In genomic region chr13:98825574-98825973, GRCm38 (mm10) we compare ENCODE assay signal across 22 mouse cellular contexts. TPM values are rescaled to one million over a fixed set of nuclear protein-coding genes. Genes with fewer than 3 reads are reported as not detected.
A peak's percentile ranks its signal among the peaks of the same experiment; 100 is the strongest.
DNase-seq lines count a peak whose midpoint lies in the region; ATAC-seq lines count a peak whose summit lies in the region.
"Had no signal": no experiment of that assay in that cellular context is flagged by ENCODE, and none has a peak within 500 bp of the region (broad histone marks: within the 10 kb centered on the region; RNA-seq: fewer than 3 reads in every experiment).

No protein-coding gene starts in this region.

- no peak for DNase-seq in frontal cortex, adult 2 months (ENCODE audit: extremely low spot score in 1 of 2, low spot score in 1 of 2)
- DNase-seq in heart, adult 11 months = peak; percentile 62
- DNase-seq in heart, adult 18-20 months = no peak
- peak; percentile 49 for DNase-seq in brain, adult 2 months (ENCODE audit: low read depth, low spot score)
- DNase-seq: adrenal gland, adult 8-10 months; adrenal gland, postnatal 14 days; adrenal gland, postnatal 36 days; B cell, adult 2 months; cerebellum, adult 11 months; cerebellum, adult 18-20 months; cerebellum, adult 8-10 months; cerebellum, adult 9-11 months; cerebellum, postnatal 14 days; cerebellum, postnatal 36 days; embryo, embryonic 11 days had no signal

- peak; percentile 90 for ATAC-seq in frontal cortex, adult (ENCODE audit: low TSS enrichment)
- no peak for ATAC-seq in monocyte, adult 5-6 weeks (replicated peaks; ENCODE audit: insufficient number of reproducible peaks, low FRiP score, low TSS enrichment, poor library complexity, severe bottlenecking)
- ATAC-seq: activated CD4-positive, CD25-positive, alpha-beta regulatory T cell, adult 4 months; CD4-positive, CD25-positive, alpha-beta regulatory T cell, adult 4 months; forebrain, embryonic 14.5 days; forebrain, embryonic 16.5 days; Patski had no signal

RNA-seq across cellular contexts. Expression of gene Fcho2, which starts 10.3 kb away (rescaled TPM):
- polyA plus RNA-seq in frontal cortex, adult 2 months (2012; rRNA removed) = 26.3 and 30.6 TPM in 2 replicates
- 10 to 100 TPM; 27.7 to 38.3 TPM for total RNA-seq in heart, adult 18-20 months (2021)
- 92.8 to 137 TPM (median 105 TPM) in 3 replicates for total RNA-seq in monocyte, adult 5-6 weeks (2017)

Comparison
In these comparisons a context has a peak if more than half of its experiments do, and no peak if none do; other contexts are left out.
1. DNase-seq: peak in heart, adult 11 months (single experiment) and brain, adult 2 months (single experiment); none in frontal cortex, adult 2 months (0 of 2) and heart, adult 18-20 months (0 of 2).